Mouse (Mus musculus): ENCODE measurements around the gene Cib2. TPM values are rescaled to one million over a fixed set of nuclear protein-coding genes. Genes with fewer than 3 reads are reported as not detected.
A peak's percentile ranks its signal among the peaks of the same experiment; 100 is the strongest.

Cib2 gene
- polyA plus RNA-seq, 1 experiment: 5.8 TPM

DNA sequence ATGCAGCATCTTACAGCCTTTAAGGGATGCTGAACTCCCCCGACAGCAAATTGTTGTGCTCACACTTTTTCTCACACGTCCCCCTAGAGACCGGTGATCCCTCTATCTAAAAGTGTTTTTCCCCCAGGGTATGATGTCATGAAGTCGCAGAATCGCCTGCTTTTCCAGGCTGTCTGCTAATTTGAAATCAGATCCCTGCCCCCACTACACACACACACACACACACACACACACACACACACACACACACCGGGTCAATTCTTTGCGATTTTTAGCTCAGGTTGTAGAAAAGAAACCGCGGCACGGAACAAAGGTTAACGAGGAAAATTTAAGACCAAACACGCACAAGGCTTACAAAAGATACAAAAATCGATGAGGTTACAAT is 57.9 kb downstream of the Cib2 start:
- H3K27me3 ChIP-seq (ENCODE audit: control insufficient read depth, insufficient read depth, low read length): peaks cover 5% of the 10 kb centered on the region
- H3K4me1 ChIP-seq (replicated peaks; ENCODE audit: control insufficient read depth, insufficient read depth, low read length): 0 out of 2 replicates have a peak, but pooled peaks cover 2% of the 10 kb centered on the region
- WGBS: 3% methylated on average over 13 of the region's 13 CpGs
- DNase-seq: no peak
- TF ChIP-seq POLR2A (IDR thresholded peaks at IDR 0.05; ENCODE audit: control insufficient read depth, extremely low read depth, insufficient read depth, low read length, poor library complexity): no peak
- TF ChIP-seq CTCF (IDR thresholded peaks at IDR 0.05; ENCODE audit: borderline replicate concordance, control insufficient read depth, extremely low read depth, insufficient read depth, low read length, poor library complexity): no peak
- no peaks in the 10 kb centered on the region for H3K36me3 ChIP-seq (ENCODE audit: control insufficient read depth, insufficient read depth, low read length)
- no peak overlapping the region for H3K27ac ChIP-seq (ENCODE audit: control insufficient read depth, insufficient read depth, low read length)
- H3K4me3 ChIP-seq (ENCODE audit: control insufficient read depth, insufficient read depth, low read length): peak overlapping the region; percentile 13; the same call in 1 of the 2 replicates

GRCm38 (mm10) chr9:54501453-54502110 is 58.4 kb downstream of the Cib2 start, which contains the start of gene Dmxl2:
TSS of gene Dmxl2 (minus strand) at chr9:54501626.
- Histone ChIP-seq H3K27ac (ENCODE audit: control insufficient read depth, insufficient read depth, low read length) (no peak within 1 kb of the TSS), H3K36me3 (ENCODE audit: control insufficient read depth, insufficient read depth, low read length) (no peaks in the 10 kb centered on the region), H3K27me3 (ENCODE audit: control insufficient read depth, insufficient read depth, low read length) (peaks cover 5% of the 10 kb centered on the region), H3K4me3 (ENCODE audit: control insufficient read depth, insufficient read depth, low read length) (peak within 1 kb of the TSS; percentile 20), H3K4me1 (replicated peaks; ENCODE audit: control insufficient read depth, insufficient read depth, low read length) (0 out of 2 replicates have a peak, but pooled peaks cover 2% of the 10 kb centered on the region)
- TF ChIP-seq CTCF (IDR thresholded peaks at IDR 0.05; ENCODE audit: borderline replicate concordance, control insufficient read depth, extremely low read depth, insufficient read depth, low read length, poor library complexity) (no peak), POLR2A (IDR thresholded peaks at IDR 0.05; ENCODE audit: control insufficient read depth, extremely low read depth, insufficient read depth, low read length, poor library complexity) (no peak)
- WGBS: 6% methylated on average over 99 of the region's 99 CpGs
- peak; percentile 23 for DNase-seq

DNA sequence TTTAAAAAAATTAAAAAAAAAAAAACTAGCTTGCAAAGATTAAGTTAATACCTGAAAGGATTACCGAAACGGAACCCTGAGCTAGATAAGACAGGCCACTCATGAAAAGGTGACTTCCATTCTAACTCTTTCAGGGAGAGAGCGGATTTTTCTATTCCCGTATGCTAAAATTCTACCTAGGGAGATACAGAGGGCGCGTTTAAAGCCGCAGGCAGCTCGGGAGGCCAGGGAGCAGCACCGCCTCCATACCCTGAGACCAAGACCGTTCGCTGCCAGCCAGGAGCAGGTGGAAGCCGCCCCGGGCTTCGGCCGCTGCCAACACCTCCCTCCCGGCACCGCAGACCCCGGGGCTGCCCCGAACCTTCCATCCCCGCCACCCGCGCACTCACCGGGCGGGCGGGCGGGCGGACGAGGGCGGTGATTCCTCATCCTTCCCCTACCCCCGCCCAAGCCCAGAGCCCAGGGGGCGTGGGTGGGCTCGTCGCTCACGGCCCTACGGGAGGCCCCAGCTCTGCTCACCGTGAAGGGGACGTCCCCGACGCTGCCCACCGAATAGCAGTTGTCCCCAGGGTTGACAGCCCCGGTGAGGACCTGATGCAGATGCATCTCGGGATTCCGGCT is 59.1 kb downstream of the Cib2 start:
- Histone ChIP-seq H3K36me3 (ENCODE audit: control insufficient read depth, insufficient read depth, low read length) (no peaks in the 10 kb centered on the region), H3K27ac (ENCODE audit: control insufficient read depth, insufficient read depth, low read length) (no peak overlapping the region), H3K27me3 (ENCODE audit: control insufficient read depth, insufficient read depth, low read length) (peaks cover 5% of the 10 kb centered on the region), H3K4me3 (ENCODE audit: control insufficient read depth, insufficient read depth, low read length) (peak overlapping the region; percentile 20), H3K4me1 (replicated peaks; ENCODE audit: control insufficient read depth, insufficient read depth, low read length) (0 out of 2 replicates have a peak, but pooled peaks cover 2% of the 10 kb centered on the region)
- peak; percentile 1 for DNase-seq
- TF ChIP-seq POLR2A (IDR thresholded peaks at IDR 0.05; ENCODE audit: control insufficient read depth, extremely low read depth, insufficient read depth, low read length, poor library complexity) (no peak), CTCF (IDR thresholded peaks at IDR 0.05; ENCODE audit: borderline replicate concordance, control insufficient read depth, extremely low read depth, insufficient read depth, low read length, poor library complexity) (no peak)
- WGBS: 1% methylated on average over 41 of the region's 43 CpGs

GRCm38 (mm10) chr9:54499791-54500190 is 60.2 kb downstream of the Cib2 start:
- Histone ChIP-seq H3K4me1 (replicated peaks; ENCODE audit: control insufficient read depth, insufficient read depth, low read length) (0 out of 2 replicates have a peak, but pooled peaks cover 2% of the 10 kb centered on the region), H3K4me3 (ENCODE audit: control insufficient read depth, insufficient read depth, low read length) (no peak overlapping the region), H3K27ac (ENCODE audit: control insufficient read depth, insufficient read depth, low read length) (no peak overlapping the region), H3K36me3 (ENCODE audit: control insufficient read depth, insufficient read depth, low read length) (no peaks in the 10 kb centered on the region), H3K27me3 (ENCODE audit: control insufficient read depth, insufficient read depth, low read length) (peaks cover 5% of the 10 kb centered on the region)
- 89% methylated on average over 3 of the region's 3 CpGs for WGBS
- TF ChIP-seq CTCF (IDR thresholded peaks at IDR 0.05; ENCODE audit: borderline replicate concordance, control insufficient read depth, extremely low read depth, insufficient read depth, low read length, poor library complexity) (no peak), POLR2A (IDR thresholded peaks at IDR 0.05; ENCODE audit: control insufficient read depth, extremely low read depth, insufficient read depth, low read length, poor library complexity) (no peak)
- DNase-seq: no peak

- no peak for TF ChIP-seq POLR2A (IDR thresholded peaks at IDR 0.05; ENCODE audit: control insufficient read depth, extremely low read depth, insufficient read depth, low read length, poor library complexity)
- TF ChIP-seq CTCF (IDR thresholded peaks at IDR 0.05; ENCODE audit: borderline replicate concordance, control insufficient read depth, extremely low read depth, insufficient read depth, low read length, poor library complexity): no peak
- H3K27ac ChIP-seq (ENCODE audit: control insufficient read depth, insufficient read depth, low read length): no peak overlapping the region
- H3K27me3 ChIP-seq (ENCODE audit: control insufficient read depth, insufficient read depth, low read length): peaks cover 5% of the 10 kb centered on the region
- no peaks in the 10 kb centered on the region for H3K36me3 ChIP-seq (ENCODE audit: control insufficient read depth, insufficient read depth, low read length)
- no peak for DNase-seq
- H3K4me3 ChIP-seq (ENCODE audit: control insufficient read depth, insufficient read depth, low read length): no peak overlapping the region
- 0 out of 2 replicates have a peak, but pooled peaks cover 2% of the 10 kb centered on the region for H3K4me1 ChIP-seq (replicated peaks; ENCODE audit: control insufficient read depth, insufficient read depth, low read length)
- 94% methylated on average over 6 of the region's 6 CpGs for WGBS
Measured at GRCm38 (mm10) chr9:54499291-54499690, 60.7 kb downstream of the Cib2 start.

Other genes starting within 250 kb of the Cib2 start
- gene Dmxl2, start 58.6 kb downstream of the Cib2 start, polyA plus RNA-seq (2012; rRNA removed): 0.89 and 1.0 TPM in 2 replicates
- gene Sh2d7, start 21.2 kb downstream of the Cib2 start, polyA plus RNA-seq (2012; rRNA removed): 1.3 and 1.9 TPM in 2 replicates
- 44.6 and 50.1 TPM in 2 replicates for gene Idh3a, start 26.1 kb upstream of the Cib2 start, polyA plus RNA-seq (2012; rRNA removed)
- gene Acsbg1, start 101.7 kb upstream of the Cib2 start, polyA plus RNA-seq (2012; rRNA removed): 4.1 and 4.5 TPM in 2 replicates
- 2.5 and 4.5 TPM in 2 replicates for gene Dnaja4, start 138.7 kb upstream of the Cib2 start, polyA plus RNA-seq (2012; rRNA removed)
- 42.2 and 49.7 TPM in 2 replicates for gene Wdr61, start 174.3 kb upstream of the Cib2 start, polyA plus RNA-seq (2012; rRNA removed)
- 2.8 and 5.4 TPM in 2 replicates for gene Crabp1, start 204.5 kb upstream of the Cib2 start, polyA plus RNA-seq (2012; rRNA removed)

Measured in thymus, adult 2 months (tissue).